Mouse (Mus musculus) ES-Bruce4 (cell line): ENCODE data around the gene Cwc25.

Source experiments
- CTCF ChIP-seq: IDR thresholded peaks from one replicate; pipeline ENCODE4 v1.8.1; 2011; ENCODE audit warnings: low read depth, low read length
- POLR2A ChIP-seq: IDR thresholded peaks from one replicate; pipeline ENCODE4 v1.8.1; 2011; ENCODE audit warnings: low read length; ENCODE audit not compliant: insufficient read depth

GRCm38 (mm10) chr11:97714784-97715760 lies 51.3 kb downstream of the Cwc25 start:
- TF ChIP-seq POLR2A (no peak), CTCF (no peak)
